Mouse (Mus musculus): ENCODE measurements at regions not wholly inside any gene's neighbourhood (a gene's known extent, or its start where the extent isn't known, plus 50 kb on each side); places are given as distances from the start of the nearest gene placed in this dataset.

- DNase-seq = no peak
Observed at GRCm38 (mm10) chr1:158187651-158188050, 168.5 kb downstream of the Brinp2 start.

GRCm38 (mm10) chr1:158192841-158193551, 163.1 kb downstream of the Brinp2 start:
- DNase-seq = no peak

GRCm38 (mm10) chr1:158193968-158194565, 162.1 kb downstream of the Brinp2 start:
- no peak for DNase-seq
